Mouse (Mus musculus) hindbrain, postnatal 0 days (tissue): ENCODE data around the gene 4930562C15Rik. TPM values are rescaled to one million over a fixed set of nuclear protein-coding genes. Genes with fewer than 3 reads are reported as not detected.
"Not testable (repeated sequence)": the region's sequence is repeated elsewhere in the genome, so short reads cannot be mapped to it uniquely, and the experiment has no call there.

ENCODE experiments used
- ATAC-seq: fragments of 200-750 bp; cut with Nextera tagmentation; 2 replicates; pipeline ENCODE4 v1.8.0; 2017; ENCODE audit warnings: mild to moderate bottlenecking, moderate TSS enrichment, moderate library complexity
- DNase-seq: peaks from one replicate; pipeline ENCODE4 v3.0.0-alpha.2; 2015; ENCODE audit warnings: low spot score
- H3K27ac ChIP-seq: fragments of 300-500 bp; sonication (generic); 2 replicates; pipeline ENCODE4 v1.5.1; 2014; ENCODE audit warnings: mild to moderate bottlenecking
- H3K27me3 ChIP-seq: fragments of 300-500 bp; sonication (generic); 2 replicates; pipeline ENCODE4 v1.6.1; 2014; ENCODE audit warnings: low read length, mixed read lengths; ENCODE audit not compliant: insufficient read depth
- H3K36me3 ChIP-seq: fragments of 300-500 bp; sonication (generic); 2 replicates; pipeline ENCODE4 v1.6.1; 2014; ENCODE audit warnings: low read length, mixed read lengths; ENCODE audit not compliant: insufficient read depth
- H3K4me1 ChIP-seq: fragments of 300-500 bp; sonication (generic); 2 replicates; pipeline ENCODE4 v1.6.1; 2014; ENCODE audit warnings: antibody characterized with exemption, low read length, mixed read lengths; ENCODE audit not compliant: insufficient read depth
- H3K4me2 ChIP-seq: fragments of 300-500 bp; sonication (generic); 2 replicates; pipeline ENCODE4 v1.6.1; 2014; ENCODE audit warnings: low read depth, mild to moderate bottlenecking, low read length, moderate library complexity, mixed read lengths
- H3K4me3 ChIP-seq: fragments of 300-500 bp; sonication (generic); 2 replicates; pipeline ENCODE4 v1.5.1; 2014; ENCODE audit warnings: low read length
- H3K9ac ChIP-seq: fragments of 300-500 bp; sonication (generic); replicated peaks from 2 replicates; pipeline ENCODE4 v1.6.1; 2014; ENCODE audit warnings: mild to moderate bottlenecking, low read length, moderate library complexity, mixed read lengths
- H3K9me3 ChIP-seq: fragments of 300-500 bp; sonication (generic); 2 replicates; pipeline ENCODE4 v1.6.1; 2016; ENCODE audit warnings: low read length, mixed read lengths
- CTCF ChIP-seq: IDR thresholded peaks from 2 replicates; pipeline ENCODE4 v1.5.1; 2016; ENCODE audit warnings: antibody characterized with exemption, control low read depth, low read depth
- WGBS: fragments of 180-500 bp; shearing (Covaris S2); extraction: QIAGEN DNeasy Blood & Tissue Kit; methylation state at CpG from one replicate; pipeline ENCODE4 v1.1.7; 2014; 5-methylcytosine and 5-hydroxymethylcytosine counted together
- polyA plus RNA-seq: library from polyadenylated mRNA; unstranded; fragments of >200 nt; fragmentation: Nextera tagmentation; extraction: Ambion mirVana; gene quantifications from 2 replicates; pipeline ENCODE4 v1.2.1, GENCODE M21; 2015
- total RNA-seq: library from RNA; depleted of rRNA; stranded (reverse); fragments of >200 nt; gene quantifications from 2 replicates; pipeline ENCODE4 v1.2.3, GENCODE M21; 2014

The 4930562C15Rik gene
- total and polyA plus RNA-seq, 2 experiments from 2014 or later: 0.31 TPM; not detected in 1

DNA sequence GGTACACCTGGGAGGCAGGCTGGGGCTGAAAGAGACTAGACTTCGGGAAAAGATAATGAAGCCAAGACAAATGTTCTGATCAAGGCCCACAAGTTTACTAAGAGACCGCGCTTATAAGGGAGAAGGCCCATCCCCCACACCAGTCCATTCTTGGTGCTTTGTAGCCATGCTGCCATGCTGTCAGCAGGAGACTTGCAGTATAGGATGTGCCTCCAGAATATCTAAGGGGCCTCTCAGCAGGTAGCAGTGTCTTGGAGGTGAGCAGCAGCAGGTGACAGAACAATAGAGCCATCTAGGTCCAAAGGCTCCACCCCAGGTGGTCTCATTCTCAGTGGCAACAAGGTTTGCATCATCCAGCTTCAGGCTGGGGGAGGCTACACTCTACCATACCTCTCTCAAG is 16.9 kb upstream of the 4930562C15Rik start:
- no peak for TF ChIP-seq CTCF
- no peak for ATAC-seq
- DNase-seq: no peak
- Histone ChIP-seq H3K4me3 (no peak overlapping the region), H3K9me3 (no peaks in the 10 kb centered on the region), H3K4me1 (no peaks in the 10 kb centered on the region), H3K9ac (no peak overlapping the region), H3K36me3 (no peaks in the 10 kb centered on the region), H3K27me3 (no peaks in the 10 kb centered on the region), H3K4me2 (no peak overlapping the region), H3K27ac (no peak overlapping the region)
- 79% methylated on average over 3 of the region's 3 CpGs for WGBS

DNA sequence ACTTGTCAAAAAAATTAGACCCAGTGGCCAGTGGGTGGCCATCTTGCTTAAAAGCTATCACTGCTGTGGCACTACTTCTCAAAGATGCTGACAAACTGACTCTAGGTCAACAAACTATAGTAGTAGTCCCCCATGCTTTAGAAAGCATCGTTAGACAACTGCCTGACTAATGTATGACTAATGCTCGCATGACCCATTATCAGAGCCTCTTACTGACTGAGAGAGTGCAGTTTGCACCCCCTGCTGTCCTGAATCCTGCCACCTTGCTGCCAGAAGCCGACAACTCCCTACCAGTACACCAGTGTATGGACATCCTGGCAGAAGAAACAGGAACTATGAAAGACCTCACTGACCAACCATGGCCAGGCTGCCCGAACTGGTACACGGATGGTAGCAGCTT is 10.8 kb upstream of the 4930562C15Rik start:
- not testable (repeated sequence) for H3K27ac ChIP-seq, H3K9me3 ChIP-seq, ATAC-seq, H3K36me3 ChIP-seq, H3K4me1 ChIP-seq, H3K4me3 ChIP-seq, H3K9ac ChIP-seq, DNase-seq, H3K27me3 ChIP-seq, H3K4me2 ChIP-seq
- WGBS: 82% methylated on average over 5 of the region's 5 CpGs

DNA sequence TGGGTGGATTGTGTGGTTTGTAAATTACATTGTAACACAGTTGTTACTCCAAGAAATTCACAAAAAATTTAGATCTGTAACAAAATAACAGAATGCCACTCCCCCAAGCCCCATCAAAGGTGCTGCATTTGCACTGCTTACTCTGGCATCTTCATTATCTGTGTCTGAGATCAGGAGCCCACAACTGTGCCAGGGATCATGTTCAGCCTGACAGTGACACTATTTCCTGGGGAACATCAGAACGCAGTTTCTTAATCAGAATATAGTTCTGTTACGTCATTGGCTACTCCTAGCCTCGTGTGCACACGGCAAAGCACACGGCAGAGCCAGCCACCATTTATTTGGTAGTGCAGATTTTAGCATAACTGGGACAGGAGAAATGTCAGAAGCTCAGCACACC is 7.6 kb upstream of the 4930562C15Rik start:
- Histone ChIP-seq H3K36me3 (no peaks in the 10 kb centered on the region), H3K4me2 (no peak overlapping the region), H3K9ac (no peak overlapping the region), H3K27ac (no peak overlapping the region), H3K4me1 (no peaks in the 10 kb centered on the region), H3K9me3 (no peaks in the 10 kb centered on the region), H3K4me3 (no peak overlapping the region), H3K27me3 (no peaks in the 10 kb centered on the region)
- 92% methylated on average over 5 of the region's 5 CpGs for WGBS
- ATAC-seq (no peak), DNase-seq (no peak)
- TF ChIP-seq CTCF: no peak

DNA sequence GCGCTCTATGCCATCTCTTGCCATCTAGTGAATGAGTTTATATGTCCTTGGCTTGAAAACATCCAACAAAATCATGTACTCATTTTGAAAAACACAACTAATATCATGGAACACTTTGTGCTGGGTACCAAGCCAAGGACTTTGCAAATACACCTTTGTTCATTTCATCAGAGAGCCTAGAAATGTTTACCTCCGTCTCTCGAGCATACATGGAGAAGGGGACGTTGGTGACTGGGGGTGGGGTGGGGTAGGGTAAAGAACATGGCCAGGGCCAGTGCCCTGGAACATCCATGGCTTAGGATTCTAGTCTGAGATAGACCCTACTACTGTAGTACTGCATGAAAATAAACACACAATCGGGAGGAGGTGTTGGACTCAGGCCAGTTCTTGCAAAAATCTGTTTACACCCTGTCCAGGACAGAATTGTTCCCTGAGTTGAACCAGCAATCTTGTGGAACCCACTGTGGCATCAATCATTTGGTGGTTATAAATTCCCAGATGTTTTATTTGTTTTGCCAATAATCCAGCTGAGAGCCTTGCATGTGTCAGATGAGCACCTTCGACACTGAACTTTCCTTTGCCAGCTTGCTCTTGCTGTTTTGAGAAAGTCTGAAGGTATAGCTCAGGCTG is 5.8 kb upstream of the 4930562C15Rik start:
- DNase-seq: no peak
- H3K27ac ChIP-seq: no peak overlapping the region
- 83% methylated on average over 6 of the region's 6 CpGs for WGBS
- H3K27me3 ChIP-seq: no peaks in the 10 kb centered on the region
- H3K36me3 ChIP-seq: no peaks in the 10 kb centered on the region
- no peak overlapping the region for H3K4me3 ChIP-seq
- no peak overlapping the region for H3K4me2 ChIP-seq
- no peak overlapping the region for H3K9ac ChIP-seq
- ATAC-seq: no peak
- H3K4me1 ChIP-seq: no peaks in the 10 kb centered on the region
- no peak for TF ChIP-seq CTCF
- H3K9me3 ChIP-seq: no peaks in the 10 kb centered on the region

DNA sequence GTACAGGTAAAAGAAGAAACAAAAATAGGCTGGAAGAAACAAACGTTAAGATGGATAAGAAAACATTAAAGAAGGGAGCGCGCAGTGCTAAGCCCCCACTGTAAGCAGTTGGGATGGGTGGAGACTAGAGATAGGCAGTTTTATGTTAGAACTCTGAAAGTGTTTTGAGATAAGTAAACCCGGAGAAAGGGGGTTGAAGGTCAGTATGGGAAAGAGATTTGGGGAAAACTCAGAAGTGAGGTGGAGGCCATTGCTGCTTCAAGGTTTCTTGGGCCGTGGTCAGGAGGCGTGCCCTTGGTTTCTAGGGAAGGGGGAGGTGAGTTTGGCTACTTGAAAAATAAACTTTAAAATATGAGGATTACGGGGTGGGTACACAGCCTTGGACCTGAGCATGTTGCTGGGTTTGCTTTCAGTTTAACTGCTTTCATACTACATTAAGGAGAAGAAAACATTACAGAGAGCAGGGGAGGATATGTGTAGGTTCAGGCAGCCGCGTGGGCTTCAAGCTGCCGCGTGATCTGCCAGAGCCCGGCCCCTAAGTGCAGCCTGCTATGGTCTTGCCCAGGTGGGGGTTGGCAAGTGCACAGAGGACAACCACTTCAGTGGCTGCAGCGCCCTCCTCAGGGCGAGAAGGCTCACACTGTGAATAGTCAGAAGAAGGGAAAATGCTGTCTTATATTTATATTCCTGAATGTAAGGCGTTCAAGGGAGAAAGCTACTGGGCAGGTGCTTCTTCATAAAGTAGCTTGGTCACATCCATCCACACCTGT is 3.4 kb upstream of the 4930562C15Rik start:
- Histone ChIP-seq H3K4me2 (no peak overlapping the region), H3K36me3 (no peaks in the 10 kb centered on the region), H3K4me1 (no peaks in the 10 kb centered on the region), H3K4me3 (no peak overlapping the region), H3K9me3 (no peaks in the 10 kb centered on the region), H3K27ac (no peak overlapping the region), H3K27me3 (no peaks in the 10 kb centered on the region), H3K9ac (no peak overlapping the region)
- ATAC-seq: no peak
- TF ChIP-seq CTCF: no peak
- 73% methylated on average over 15 of the region's 15 CpGs for WGBS
- DNase-seq: peak; percentile 17

DNA sequence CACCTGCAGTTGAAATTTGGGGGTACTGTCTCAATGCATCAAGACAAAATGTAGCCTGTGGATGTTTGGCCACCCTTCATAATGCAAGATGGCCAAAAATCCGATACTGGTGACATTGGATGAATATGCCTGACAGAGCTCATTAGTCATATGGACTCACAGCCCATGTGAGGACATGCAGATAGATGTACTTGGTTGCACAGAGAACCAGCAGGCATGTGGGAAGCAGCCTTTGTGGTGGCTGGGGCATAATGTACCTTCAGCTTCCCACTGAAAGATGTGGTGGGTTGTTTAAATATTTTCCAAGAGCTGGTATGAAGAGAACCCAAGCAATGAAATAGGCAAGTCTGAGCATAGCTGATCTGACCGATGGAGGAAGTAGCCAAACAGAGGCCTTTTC is 1.4 kb upstream of the 4930562C15Rik start:
- no peaks in the 10 kb centered on the region for H3K4me1 ChIP-seq
- no peak overlapping the region for H3K9ac ChIP-seq
- no peak overlapping the region for H3K4me3 ChIP-seq
- 85% methylated on average over 2 of the region's 2 CpGs for WGBS
- no peaks in the 10 kb centered on the region for H3K9me3 ChIP-seq
- ATAC-seq: no peak
- no peak overlapping the region for H3K4me2 ChIP-seq
- H3K27ac ChIP-seq: no peak overlapping the region
- no peak for DNase-seq
- no peak for TF ChIP-seq CTCF
- H3K27me3 ChIP-seq: no peaks in the 10 kb centered on the region
- H3K36me3 ChIP-seq: no peaks in the 10 kb centered on the region

DNA sequence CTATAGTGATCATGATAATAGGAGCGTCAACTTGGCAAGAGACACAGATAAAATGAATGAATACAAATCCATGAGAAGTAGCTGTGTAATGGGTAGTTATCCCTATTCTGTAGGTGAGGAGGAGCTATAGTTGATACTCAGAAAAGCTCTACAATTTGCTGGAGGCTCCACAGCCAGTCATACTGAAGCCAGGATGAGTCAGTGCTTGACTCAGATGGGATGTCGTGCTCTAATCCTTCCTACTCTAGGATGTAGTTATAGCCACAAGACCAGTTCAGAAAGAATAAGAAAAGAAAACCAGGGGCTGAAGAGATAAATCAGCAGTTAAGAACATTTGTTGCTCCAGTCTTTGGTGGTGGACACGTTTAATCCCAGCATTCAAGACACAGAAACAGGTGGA is 2.4 kb downstream of the 4930562C15Rik start:
- no peak for DNase-seq
- Histone ChIP-seq H3K27me3 (no peaks in the 10 kb centered on the region), H3K4me1 (no peaks in the 10 kb centered on the region), H3K9me3 (no peaks in the 10 kb centered on the region), H3K27ac (no peak overlapping the region), H3K4me3 (no peak overlapping the region), H3K4me2 (no peak overlapping the region), H3K9ac (no peak overlapping the region), H3K36me3 (no peaks in the 10 kb centered on the region)
- no peak for TF ChIP-seq CTCF
- ATAC-seq: no peak
- 87% methylated on average over 3 of the region's 3 CpGs for WGBS
